Mouse (Mus musculus): ENCODE results near the gene Abca4.

DNA sequence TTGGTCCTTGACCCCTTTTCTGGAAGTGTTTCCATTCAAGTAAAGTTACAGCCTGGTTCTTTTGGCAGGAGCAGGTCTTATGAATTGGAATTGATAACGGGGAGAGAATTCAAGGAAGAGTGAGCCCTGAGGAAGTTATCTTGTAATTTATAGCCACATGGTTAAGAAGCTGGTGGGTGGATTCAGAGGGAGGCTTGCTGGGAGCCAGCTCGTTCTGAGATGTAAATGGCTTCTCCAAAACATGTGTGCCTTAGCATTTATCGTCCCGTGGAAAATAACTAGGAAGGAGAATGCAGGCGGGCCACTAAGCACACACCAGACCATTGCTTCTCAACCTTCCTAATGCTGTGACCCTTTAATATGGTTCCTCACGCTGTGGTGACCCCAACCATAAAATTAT, 34.9 kb downstream of the Abca4 start:
- TF ChIP-seq CTCF (IDR thresholded peaks at IDR 0.05), result no peak
- TF ChIP-seq EP300 (IDR thresholded peaks at IDR 0.05), result no peak
